Mouse (Mus musculus) gastrocnemius, postnatal 4 days (tissue): ENCODE measurements around the gene Slc8a1. TPM values are rescaled to one million over a fixed set of nuclear protein-coding genes. Genes with fewer than 3 reads are reported as not detected.

Source experiments
- DNase-seq, 2 experiments: peaks; one replicate each; pipeline ENCODE4 v3.0.0; 2021 to 2022; ENCODE audit warnings: low spot score in 2 of 2, mixed read lengths in 2 of 2
- total RNA-seq, 2 experiments: library from RNA; stranded (reverse); gene quantifications; 2 replicates each; pipeline ENCODE4 v1.2.3; 2021

Gene Slc8a1
- total RNA-seq, 2 experiments from 2014 or later = 42.0 to 43.2 TPM

GRCm38 (mm10) chr17:81516155-81516554 is 222.0 kb downstream of the Slc8a1 start:
- no peak for DNase-seq

- DNase-seq = no peak
Observed at GRCm38 (mm10) chr17:81514022-81514421, 224.2 kb downstream of the Slc8a1 start.

GRCm38 (mm10) chr17:81513368-81513958 is 224.7 kb downstream of the Slc8a1 start:
- no peak for DNase-seq

GRCm38 (mm10) chr17:81505162-81505685 is 233.0 kb downstream of the Slc8a1 start:
- DNase-seq = no peak

- no peak for DNase-seq
Observed at GRCm38 (mm10) chr17:81504040-81504439, 234.1 kb downstream of the Slc8a1 start.

GRCm38 (mm10) chr17:81502732-81503131 is 235.4 kb downstream of the Slc8a1 start:
- DNase-seq = no peak

- no peak for DNase-seq
Observed at GRCm38 (mm10) chr17:81500686-81501407, 237.3 kb downstream of the Slc8a1 start.

GRCm38 (mm10) chr17:81497919-81498318 is 240.3 kb downstream of the Slc8a1 start:
- DNase-seq = no peak

GRCm38 (mm10) chr17:81496616-81497015 is 241.6 kb downstream of the Slc8a1 start:
- no peak for DNase-seq

GRCm38 (mm10) chr17:81492216-81492865 is 245.8 kb downstream of the Slc8a1 start:
- DNase-seq = peak in 1 of 2 experiments; percentile 43

GRCm38 (mm10) chr17:81486388-81486787 is 251.8 kb downstream of the Slc8a1 start:
- no peak for DNase-seq

GRCm38 (mm10) chr17:81481843-81482490 is 256.2 kb downstream of the Slc8a1 start:
- DNase-seq = peak; percentile 18 to 43

GRCm38 (mm10) chr17:81480351-81481161 is 257.6 kb downstream of the Slc8a1 start:
- DNase-seq = peak; percentile 25 to 47

- no peak for DNase-seq
Observed at GRCm38 (mm10) chr17:81479807-81480206, 258.4 kb downstream of the Slc8a1 start.

- no peak for DNase-seq
Observed at GRCm38 (mm10) chr17:81477420-81477819, 260.8 kb downstream of the Slc8a1 start.

GRCm38 (mm10) chr17:81473363-81473762 is 264.8 kb downstream of the Slc8a1 start:
- no peak for DNase-seq

GRCm38 (mm10) chr17:81468941-81469340 is 269.2 kb downstream of the Slc8a1 start:
- no peak for DNase-seq

GRCm38 (mm10) chr17:81459379-81459778 is 278.8 kb downstream of the Slc8a1 start:
- DNase-seq = no peak

GRCm38 (mm10) chr17:81455977-81456376 is 282.2 kb downstream of the Slc8a1 start:
- DNase-seq = no peak

GRCm38 (mm10) chr17:81455269-81455668 is 282.9 kb downstream of the Slc8a1 start:
- no peak for DNase-seq

- DNase-seq = no peak
Observed at GRCm38 (mm10) chr17:81441463-81441862, 296.7 kb downstream of the Slc8a1 start, which contains the start of gene Gm11096. Gene Gm11096, plus strand, starts transcription at chr17:81441763.
